Mouse (Mus musculus) erythroblast, embryonic 14.5 days (primary cell): ENCODE measurements around the gene Crybg1.

Experiments
- GATA1 ChIP-seq: IDR thresholded peaks from 2 replicates; pipeline ENCODE4 v1.6.1; 2012; ENCODE audit warnings: low read length, inconsistent platforms, mixed read lengths
- TAL1 ChIP-seq: IDR thresholded peaks from 3 replicates; pipeline ENCODE4 v1.6.1; 2012; ENCODE audit warnings: low read length, inconsistent platforms, mixed read lengths

DNA sequence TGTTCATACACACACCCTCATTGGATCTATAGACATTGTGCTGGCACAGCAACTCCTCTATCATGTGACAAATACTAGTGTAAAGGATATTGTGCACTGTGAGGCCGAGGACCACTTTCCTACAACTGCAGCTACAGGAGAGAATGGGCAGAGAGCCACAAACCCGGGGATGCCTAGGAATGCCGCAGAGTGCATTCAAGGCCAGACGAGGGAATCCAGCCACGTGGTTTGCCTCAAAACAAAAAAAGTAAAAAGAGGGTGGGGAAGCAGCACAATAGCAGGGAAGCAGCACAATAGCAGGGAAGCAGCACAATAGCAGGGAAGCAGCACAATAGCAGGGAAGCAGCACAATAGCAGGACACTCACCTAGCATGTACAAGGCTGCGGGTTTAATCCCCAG lies 155.5 kb downstream of the Crybg1 start:
- no peak for TF ChIP-seq GATA1
- no peak for TF ChIP-seq TAL1
